Mouse (Mus musculus) G1E (cell line): ENCODE measurements around the gene Adgrb2. TPM values are rescaled to one million over a fixed set of nuclear protein-coding genes. Genes with fewer than 3 reads are reported as not detected.

Experiments
- ATAC-seq: 2 replicates; pipeline ENCODE4 v1.8.0; 2016; ENCODE audit warnings: mild to moderate bottlenecking; ENCODE audit not compliant: insufficient number of reproducible peaks, poor library complexity, low FRiP score, severe bottlenecking; ENCODE audit errors: extremely low read depth
- DNase-seq: peaks from one replicate; pipeline ENCODE4 v3.0.0; 2012; ENCODE audit warnings: low spot score
- H3K27me3 ChIP-seq: 2 replicates; pipeline ENCODE4 v1.6.1; 2012; ENCODE audit warnings: mild to moderate bottlenecking, low read length, inconsistent platforms; ENCODE audit not compliant: insufficient read depth
- H3K36me3 ChIP-seq: replicated peaks from 2 replicates; pipeline ENCODE3; 2012; ENCODE audit warnings: mild to moderate bottlenecking, inconsistent platforms
- H3K4me1 ChIP-seq: 2 replicates; pipeline ENCODE4 v1.6.1; 2012; ENCODE audit warnings: low read depth, low read length, inconsistent platforms, mixed read lengths; ENCODE audit not compliant: insufficient read depth
- H3K4me3 ChIP-seq: 2 replicates; pipeline ENCODE4 v1.5.1; 2012; ENCODE audit warnings: low read depth, mild to moderate bottlenecking, inconsistent platforms, low read length, moderate library complexity, mixed read lengths
- H3K9me3 ChIP-seq: replicated peaks from 2 replicates; pipeline ENCODE4 v1.6.1; 2012; ENCODE audit warnings: inconsistent platforms
- CTCF ChIP-seq: IDR thresholded peaks from 2 replicates; pipeline ENCODE4 v1.5.1; 2012; ENCODE audit warnings: low read depth, low read length, inconsistent platforms, mixed read lengths
- GATA1 ChIP-seq: IDR thresholded peaks from 2 replicates; pipeline ENCODE4 v1.6.1; 2012; ENCODE audit warnings: borderline replicate concordance, low read length, inconsistent platforms, mixed read lengths
- GATA2 ChIP-seq: IDR thresholded peaks from 2 replicates; pipeline ENCODE4 v1.6.1; 2012; ENCODE audit warnings: low read depth, low read length, inconsistent platforms, borderline replicate concordance
- POLR2AphosphoS5 ChIP-seq: IDR thresholded peaks from 2 replicates; pipeline ENCODE4 v1.6.1; 2012; ENCODE audit warnings: low read depth, low read length, inconsistent platforms; ENCODE audit not compliant: insufficient replicate concordance
- TAL1 ChIP-seq: conservative IDR thresholded peaks from 2 replicates; pipeline ENCODE4 v1.6.1; 2012; ENCODE audit warnings: low read depth, low read length, inconsistent platforms, mixed read lengths
- polyA plus RNA-seq: library from polyadenylated mRNA; stranded (reverse); fragments of >175 nt; gene quantifications from 2 replicates; pipeline ENCODE4 v1.2.3, GENCODE M21; 2012
- total RNA-seq, 2 experiments: library from RNA; stranded (forward) in 1 of 2; stranded (reverse) in 1 of 2; fragments of 200-1000 nt in 1 of 2; fragments of >200 nt in 1 of 2; fragmentation: Nextera tagmentation in 1 of 2; gene quantifications; 2 replicates each; pipeline ENCODE4 v1.2.3; 2014 to 2017

The Adgrb2 gene
- total and polyA plus RNA-seq, 3 experiments: 0.71 TPM; not detected in 2

DNA sequence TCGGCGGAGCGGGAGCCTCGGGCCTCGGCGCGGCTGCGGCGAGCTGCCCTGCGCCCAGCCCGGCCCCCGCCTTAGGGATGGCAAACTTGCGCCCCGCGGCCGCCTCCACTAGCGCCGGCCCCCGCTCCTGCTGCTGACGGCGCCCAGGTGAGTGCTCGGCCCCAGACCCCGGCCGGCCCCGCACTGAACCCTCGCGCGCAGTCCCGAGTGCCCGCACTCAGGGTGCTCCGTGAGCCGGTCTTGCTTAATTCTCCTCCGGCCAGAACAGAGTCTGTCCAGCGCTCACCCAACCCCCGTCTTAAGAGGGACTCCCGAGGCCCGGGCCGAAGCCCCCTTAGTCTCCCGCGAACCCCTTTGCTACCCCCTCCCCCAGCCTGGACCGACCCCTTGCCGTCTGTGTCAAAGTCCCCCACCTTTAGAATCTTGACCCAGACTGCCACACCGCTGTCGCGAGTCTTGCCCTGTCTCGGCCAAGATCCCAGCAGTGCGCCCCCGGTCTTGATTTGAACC lies 546 bp downstream of the Adgrb2 start:
- H3K36me3 ChIP-seq: no peaks in the 10 kb centered on the region
- no peaks in the 10 kb centered on the region for H3K4me1 ChIP-seq
- no peak overlapping the region; the same call in 1 of the 2 replicates for H3K4me3 ChIP-seq
- TF ChIP-seq POLR2AphosphoS5 (no peak), GATA2 (no peak), CTCF (no peak), TAL1 (no peak), GATA1 (no peak)
- peaks cover 53% of the 10 kb centered on the region for H3K27me3 ChIP-seq
- peaks cover 17% of the 10 kb centered on the region for H3K9me3 ChIP-seq
- no peak for DNase-seq
- ATAC-seq: no peak

GRCm38 (mm10) chr4:129985671-129986441 lies 1.2 kb downstream of the Adgrb2 start:
- ATAC-seq: no peak
- H3K9me3 ChIP-seq: peaks cover 17% of the 10 kb centered on the region
- H3K36me3 ChIP-seq: no peaks in the 10 kb centered on the region
- TF ChIP-seq TAL1: no peak
- no peak for TF ChIP-seq POLR2AphosphoS5
- TF ChIP-seq GATA2: no peak
- TF ChIP-seq GATA1: no peak
- TF ChIP-seq CTCF: no peak
- no peak for DNase-seq
- no peak overlapping the region; the same call in 1 of the 2 replicates for H3K4me3 ChIP-seq
- H3K4me1 ChIP-seq: no peaks in the 10 kb centered on the region
- peaks cover 55% of the 10 kb centered on the region for H3K27me3 ChIP-seq

DNA sequence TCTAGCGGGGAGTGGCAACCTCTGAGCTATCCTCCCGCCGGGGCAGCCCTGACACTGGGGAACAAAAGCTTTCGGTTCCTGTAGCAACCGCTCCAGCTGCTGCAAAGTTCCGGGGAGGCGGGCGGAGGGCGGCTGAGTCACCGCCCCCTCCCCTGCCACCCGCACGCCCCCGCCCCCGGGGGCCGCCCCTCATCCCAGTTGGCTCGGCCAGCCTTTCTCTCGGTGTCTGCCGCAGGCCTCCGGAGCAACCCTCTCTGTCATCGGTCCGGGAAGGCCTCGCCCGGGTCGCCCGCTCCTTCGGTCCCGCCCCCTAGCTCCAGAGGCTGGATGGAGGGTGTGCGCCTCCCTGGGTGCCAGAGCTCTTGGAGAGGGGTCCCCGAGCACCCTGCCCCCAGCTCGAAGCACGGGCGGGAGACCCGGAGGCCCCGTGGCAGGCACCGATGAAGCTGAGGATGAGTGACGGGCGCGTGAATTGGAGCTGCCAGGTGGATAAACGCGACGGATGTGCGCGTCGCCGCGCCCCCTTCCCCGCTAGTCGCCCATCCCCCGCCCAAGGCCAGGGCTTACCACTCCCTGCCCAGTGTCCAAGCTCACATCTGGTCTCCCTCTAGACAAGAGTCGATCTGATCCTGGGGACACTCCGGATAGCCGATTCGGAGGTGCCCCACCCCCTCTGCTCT lies 3.3 kb downstream of the Adgrb2 start:
- TF ChIP-seq CTCF (no peak), TAL1 (no peak), GATA1 (no peak), POLR2AphosphoS5 (no peak), GATA2 (no peak)
- Histone ChIP-seq H3K9me3 (peaks cover 17% of the 10 kb centered on the region), H3K4me1 (no peaks in the 10 kb centered on the region), H3K4me3 (no peak overlapping the region; the same call in 1 of the 2 replicates), H3K27me3 (peaks cover 57% of the 10 kb centered on the region), H3K36me3 (no peaks in the 10 kb centered on the region)
- ATAC-seq (no peak), DNase-seq (no peak)

DNA sequence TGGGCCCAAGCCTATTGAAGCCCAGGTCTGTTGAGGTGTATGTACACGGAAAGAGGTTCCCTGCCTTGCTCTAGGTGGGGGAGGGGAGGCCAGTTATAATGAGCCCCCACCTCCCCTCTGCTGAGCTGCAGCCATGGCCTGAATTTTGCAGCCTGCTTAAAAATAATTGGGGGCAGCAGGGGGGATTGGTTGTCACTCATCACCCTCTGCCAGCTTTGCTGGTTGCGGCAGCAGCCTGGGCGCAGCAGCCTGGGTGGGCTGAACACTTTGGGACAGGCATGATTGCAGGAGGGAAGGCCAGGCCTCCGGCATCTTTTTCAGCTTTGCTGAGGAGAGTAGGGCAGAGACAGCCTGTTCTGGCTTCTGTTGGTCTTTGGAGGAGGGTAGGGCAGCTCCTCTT lies 5.3 kb downstream of the Adgrb2 start:
- Histone ChIP-seq H3K4me1 (no peaks in the 10 kb centered on the region), H3K4me3 (no peak overlapping the region), H3K9me3 (peaks cover 14% of the 10 kb centered on the region), H3K36me3 (no peaks in the 10 kb centered on the region), H3K27me3 (peaks cover 57% of the 10 kb centered on the region)
- no peak for ATAC-seq
- TF ChIP-seq CTCF (no peak), GATA1 (no peak), POLR2AphosphoS5 (no peak), GATA2 (no peak), TAL1 (no peak)
- DNase-seq: no peak

- no peak for ATAC-seq
- no peaks in the 10 kb centered on the region for H3K9me3 ChIP-seq
- TF ChIP-seq TAL1 (no peak), GATA2 (no peak), POLR2AphosphoS5 (no peak), CTCF (no peak), GATA1 (no peak)
- H3K27me3 ChIP-seq: peaks cover 42% of the 10 kb centered on the region
- no peaks in the 10 kb centered on the region for H3K4me1 ChIP-seq
- H3K36me3 ChIP-seq: no peaks in the 10 kb centered on the region
- no peak overlapping the region for H3K4me3 ChIP-seq
- DNase-seq: no peak
These were observed 8.1 kb downstream of the Adgrb2 start for GRCm38 (mm10) chr4:129992720-129993119.

DNA sequence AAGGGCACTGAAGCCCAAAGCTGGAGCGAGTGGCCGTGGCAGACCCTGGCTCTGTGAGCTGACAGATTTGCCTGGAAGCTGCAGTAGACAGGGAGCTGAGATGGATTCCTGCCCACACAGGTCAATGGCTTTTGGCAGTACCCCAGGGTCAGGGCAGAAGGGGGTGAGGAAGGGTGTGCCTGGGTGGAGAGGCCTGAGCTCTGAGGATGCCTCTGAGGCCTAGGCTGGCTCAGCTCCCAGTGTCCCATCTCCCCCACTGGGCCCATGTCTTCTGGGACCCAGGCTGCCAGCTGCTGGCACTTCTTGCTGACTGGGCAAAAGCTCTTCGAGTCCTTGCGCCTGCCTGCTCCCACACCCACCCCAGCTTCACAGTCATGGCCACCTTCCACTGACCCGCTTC lies 8.5 kb downstream of the Adgrb2 start:
- ATAC-seq: no peak
- Histone ChIP-seq H3K4me3 (no peak overlapping the region), H3K36me3 (no peaks in the 10 kb centered on the region), H3K9me3 (no peaks in the 10 kb centered on the region), H3K27me3 (peaks cover 40% of the 10 kb centered on the region), H3K4me1 (no peaks in the 10 kb centered on the region)
- TF ChIP-seq CTCF (no peak), TAL1 (no peak), GATA2 (no peak), GATA1 (no peak), POLR2AphosphoS5 (no peak)
- DNase-seq: no peak
